Mouse (Mus musculus): Measurements from ENCODE around the gene Sft2d1. TPM values are rescaled to one million over a fixed set of nuclear protein-coding genes. Genes with fewer than 3 reads are reported as not detected.
"Not testable (repeated sequence)": the region's sequence is repeated elsewhere in the genome, so short reads cannot be mapped to it uniquely, and the experiment has no call there.

Sft2d1 gene
- total RNA-seq, 2 experiments from 2014 or later: 15.9 to 17.6 TPM

GRCm38 (mm10) chr17:8299524-8299923 is 11.4 kb upstream of the Sft2d1 start:
- no peak for DNase-seq (ENCODE audit: low spot score)
- intact Hi-C loops (cut with DNase I): no loop called here

- intact Hi-C loops (cut with DNase I): no loop called here
These were observed 9.4 kb upstream of the Sft2d1 start for GRCm38 (mm10) chr17:8301515-8301914.

DNA sequence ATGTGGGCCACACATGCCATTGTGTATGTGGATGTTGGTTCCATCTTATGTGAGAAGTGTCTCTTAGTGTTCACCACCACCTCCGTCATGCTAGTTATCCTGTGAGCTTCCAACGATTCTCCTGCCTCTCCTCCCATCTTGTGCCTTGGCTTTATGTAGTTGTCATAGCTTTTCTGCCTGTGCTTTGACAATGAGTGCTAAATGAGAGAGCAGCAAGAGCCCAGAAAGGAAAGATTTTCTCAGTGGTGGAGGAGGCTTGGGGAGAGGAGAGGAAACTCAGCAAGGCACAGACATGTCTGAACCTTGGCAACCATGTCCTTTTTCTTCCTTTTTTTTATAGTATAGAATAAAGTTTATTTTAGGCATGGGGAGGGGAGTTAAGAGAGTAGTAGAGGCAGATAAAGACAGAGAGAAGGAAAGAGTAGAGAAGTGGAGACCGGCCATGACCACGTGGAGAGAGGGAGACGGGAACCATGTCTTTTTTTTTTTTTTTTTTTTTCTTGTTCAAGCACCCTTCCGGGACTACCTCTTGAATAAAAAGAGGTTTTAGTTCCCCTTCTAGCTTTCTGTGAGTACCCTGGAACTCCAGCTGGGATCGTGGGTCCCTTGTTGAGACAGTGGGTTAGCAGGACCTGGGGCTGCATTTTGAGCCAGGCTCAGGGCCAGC is 8.0 kb upstream of the Sft2d1 start:
- no peak for DNase-seq (ENCODE audit: low spot score)
- intact Hi-C loops (cut with DNase I): no loop called here

More at GRCm38 (mm10) chr17:8301515-8301914, 9.4 kb upstream of the Sft2d1 start:
- DNase-seq (ENCODE audit: low spot score): no peak

GRCm38 (mm10) chr17:8303671-8304070 is 7.2 kb upstream of the Sft2d1 start:
- no peak for DNase-seq (ENCODE audit: low spot score)
- intact Hi-C loops (cut with DNase I): no loop called here

DNA sequence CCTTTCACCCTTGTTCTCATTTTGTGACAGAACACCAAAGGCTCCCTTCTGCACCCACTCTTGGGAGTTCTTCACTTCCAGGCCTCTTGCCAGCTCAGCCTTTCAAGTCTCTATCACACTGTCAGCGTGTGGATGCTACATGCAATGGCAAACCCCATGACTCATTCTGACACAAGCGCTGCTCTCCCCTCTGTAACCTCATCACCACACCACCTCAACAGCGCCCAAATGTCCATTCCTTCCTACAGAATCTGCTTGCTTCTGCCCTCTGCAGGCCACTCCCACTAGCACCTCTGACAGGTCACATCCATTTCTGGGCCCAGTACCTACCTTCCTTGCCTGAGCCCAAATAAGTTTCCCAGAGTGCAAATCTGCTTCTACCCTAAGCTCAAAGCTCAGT is 5.1 kb upstream of the Sft2d1 start:
- intact Hi-C loops (cut with DNase I): no loop called here
- no peak for DNase-seq (ENCODE audit: low spot score)

- DNase-seq (ENCODE audit: low spot score): no peak
- intact Hi-C loops (cut with DNase I): loop anchor here (2.0 to 5.0 kb wide), 2 partner anchors 29 to 61 kb away; partner anchors contain the start of gene Mpc1
These were observed 849 bp downstream of the Sft2d1 start for GRCm38 (mm10) chr17:8311751-8312150.

DNA sequence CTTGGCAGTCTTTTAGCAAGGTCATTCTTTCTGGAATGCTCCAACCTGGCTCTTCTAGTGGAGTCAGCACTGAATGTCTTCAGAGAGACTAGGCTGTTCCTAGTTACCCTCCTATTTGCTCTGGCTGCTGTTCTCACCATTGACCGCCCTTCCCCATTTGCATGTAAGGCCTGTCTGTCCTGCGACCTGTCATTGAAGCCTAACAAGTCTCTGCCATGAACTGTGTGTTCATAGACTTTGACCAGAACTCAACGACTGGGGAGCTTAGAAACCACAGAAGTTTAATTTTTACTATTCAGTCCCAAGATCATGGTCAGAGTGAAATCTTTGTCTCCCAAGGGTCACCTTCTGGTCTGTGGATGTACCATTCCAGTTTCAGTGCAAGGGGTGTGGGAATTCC is 3.1 kb downstream of the Sft2d1 start:
- intact Hi-C loops (cut with DNase I): loop anchor here (5.0 kb wide), 1 partner anchor 58 kb away; no protein-coding TSS in a partner anchor
- DNase-seq (ENCODE audit: low spot score): no peak

- intact Hi-C loops (cut with DNase I): no loop called here
- no peak for DNase-seq (ENCODE audit: low spot score)
These were observed 5.3 kb downstream of the Sft2d1 start for GRCm38 (mm10) chr17:8316251-8316650.

DNA sequence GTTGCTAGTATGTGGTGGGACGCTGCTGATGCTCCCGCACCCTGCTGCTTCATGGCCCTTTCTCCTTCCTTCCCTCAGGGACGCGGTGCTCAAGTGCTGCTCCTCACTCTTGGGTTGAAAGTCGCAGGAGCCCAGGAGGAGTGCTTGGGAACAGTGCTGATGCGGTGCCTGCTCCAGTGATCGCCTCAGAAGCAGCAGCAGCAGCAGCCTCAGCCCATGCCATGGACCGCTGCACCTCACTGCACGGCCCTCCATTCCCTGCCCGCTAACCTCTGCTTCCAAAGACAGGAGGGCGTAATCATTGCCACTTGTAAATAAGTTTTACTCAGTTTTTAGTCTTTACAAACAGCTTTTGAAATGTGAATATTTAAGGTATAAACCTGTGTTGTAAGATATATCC is 16.0 kb downstream of the Sft2d1 start:
- DNase-seq (ENCODE audit: low spot score); intact Hi-C loops (cut with DNase I): not testable (repeated sequence)

GRCm38 (mm10) chr17:8328511-8329174 is 17.7 kb downstream of the Sft2d1 start:
- DNase-seq (ENCODE audit: low spot score): no peak
- intact Hi-C loops (cut with DNase I): no loop called here

- intact Hi-C loops (cut with DNase I): no loop called here
- DNase-seq (ENCODE audit: low spot score): no peak
These were observed 19.7 kb downstream of the Sft2d1 start for GRCm38 (mm10) chr17:8330602-8331001.

- intact Hi-C loops (cut with DNase I); DNase-seq (ENCODE audit: low spot score): not testable (repeated sequence)
These were observed 26.3 kb downstream of the Sft2d1 start, which contains the start of gene Prr18 for GRCm38 (mm10) chr17:8337159-8337558. Prr18 (plus strand) TSS chr17:8337459.

DNA sequence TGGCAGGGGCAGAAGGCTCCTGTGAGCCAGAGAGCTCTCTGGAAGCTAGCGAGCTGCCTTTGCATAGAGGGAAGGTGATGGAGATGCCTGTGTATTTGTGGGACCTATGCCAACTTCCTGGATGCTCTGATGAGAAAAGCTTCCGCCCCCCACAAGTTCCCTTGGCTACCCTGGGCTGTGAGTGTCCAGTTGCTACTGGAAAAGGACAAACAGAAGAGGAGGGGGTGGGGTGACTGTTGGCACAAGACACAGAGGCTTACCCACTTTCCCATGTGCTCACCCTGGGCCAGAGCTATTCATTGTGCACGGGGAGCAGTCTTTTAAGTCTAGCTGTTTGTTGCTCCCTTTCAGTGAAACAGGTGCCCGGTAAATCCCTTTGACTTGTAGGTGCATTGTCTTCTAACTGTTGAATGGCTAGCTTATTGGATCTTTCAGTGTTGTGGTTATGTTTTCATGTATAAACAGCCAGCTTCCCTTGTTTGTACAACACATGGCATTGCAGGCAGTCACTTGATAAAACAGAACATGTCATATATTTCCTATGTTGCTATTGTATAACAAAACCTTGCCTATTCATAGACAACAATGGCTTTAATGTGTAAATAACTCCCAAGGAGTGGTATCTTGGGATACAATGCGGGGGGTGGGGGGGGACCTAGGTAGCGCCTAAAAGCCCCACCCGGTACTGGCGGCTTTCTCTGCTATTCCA is 28.9 kb downstream of the Sft2d1 start:
- no peak for DNase-seq (ENCODE audit: low spot score)
- intact Hi-C loops (cut with DNase I): no loop called here

DNA sequence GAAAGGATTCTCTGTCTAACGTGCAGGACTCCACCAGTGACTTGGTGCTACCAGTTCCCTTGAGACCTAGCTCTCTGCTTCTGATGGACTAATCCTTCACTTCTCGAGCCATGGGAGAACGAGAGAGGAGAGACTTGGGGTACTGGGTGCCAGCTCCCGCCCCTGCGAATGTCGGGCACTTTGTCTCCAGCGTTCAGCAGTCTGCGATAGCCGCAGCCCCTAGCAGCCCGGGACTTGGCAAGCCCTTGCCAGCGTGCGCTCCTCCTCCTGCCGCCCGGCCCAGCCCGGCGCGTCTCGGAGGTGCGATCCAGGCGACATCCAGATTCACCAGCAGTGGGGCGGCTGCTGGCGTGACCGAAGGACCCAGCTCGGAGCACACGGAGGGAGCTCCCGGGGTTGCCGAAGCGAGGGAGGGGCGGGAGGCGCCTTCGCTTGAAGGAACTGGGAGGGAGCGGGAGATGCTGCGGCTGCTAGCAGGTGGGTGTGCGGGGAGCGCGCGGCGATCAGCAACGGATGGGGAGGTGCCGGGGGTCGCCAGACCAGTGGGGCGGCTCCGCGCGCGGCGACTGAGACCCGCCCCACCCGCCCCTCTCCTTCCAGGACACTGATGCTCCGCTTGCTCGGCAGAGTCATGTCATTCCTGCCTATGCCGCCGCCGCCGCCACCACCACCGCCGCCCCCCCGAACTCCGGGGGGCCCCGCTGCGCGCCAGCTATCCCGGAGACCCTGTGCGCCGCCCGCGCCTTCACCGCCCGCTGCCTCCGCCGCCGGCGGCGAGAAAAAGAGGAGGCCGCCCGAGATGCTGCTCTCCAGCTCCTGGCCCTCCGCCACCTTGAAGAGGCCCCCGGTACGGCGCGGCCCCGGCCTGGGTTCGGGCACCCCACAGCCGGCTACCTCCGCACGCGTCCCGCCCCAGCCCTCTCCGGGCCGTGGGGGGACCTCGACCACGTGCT is 29.8 kb downstream of the Sft2d1 start:
- DNase-seq (ENCODE audit: low spot score): no peak

GRCm38 (mm10) chr17:8341360-8341963 is 30.6 kb downstream of the Sft2d1 start:
- DNase-seq (ENCODE audit: low spot score): no peak
- intact Hi-C loops (cut with DNase I): no loop called here

More for the DNA sequence above, 29.8 kb downstream of the Sft2d1 start:
- intact Hi-C loops (cut with DNase I): no loop called here

GRCm38 (mm10) chr17:8342706-8343105 is 31.8 kb downstream of the Sft2d1 start:
- no peak for DNase-seq (ENCODE audit: low spot score)

GRCm38 (mm10) chr17:8343416-8343815 is 32.5 kb downstream of the Sft2d1 start:
- no peak for DNase-seq (ENCODE audit: low spot score)
- intact Hi-C loops (cut with DNase I): no loop called here

More at GRCm38 (mm10) chr17:8342706-8343105, 31.8 kb downstream of the Sft2d1 start:
- intact Hi-C loops (cut with DNase I): no loop called here

DNA sequence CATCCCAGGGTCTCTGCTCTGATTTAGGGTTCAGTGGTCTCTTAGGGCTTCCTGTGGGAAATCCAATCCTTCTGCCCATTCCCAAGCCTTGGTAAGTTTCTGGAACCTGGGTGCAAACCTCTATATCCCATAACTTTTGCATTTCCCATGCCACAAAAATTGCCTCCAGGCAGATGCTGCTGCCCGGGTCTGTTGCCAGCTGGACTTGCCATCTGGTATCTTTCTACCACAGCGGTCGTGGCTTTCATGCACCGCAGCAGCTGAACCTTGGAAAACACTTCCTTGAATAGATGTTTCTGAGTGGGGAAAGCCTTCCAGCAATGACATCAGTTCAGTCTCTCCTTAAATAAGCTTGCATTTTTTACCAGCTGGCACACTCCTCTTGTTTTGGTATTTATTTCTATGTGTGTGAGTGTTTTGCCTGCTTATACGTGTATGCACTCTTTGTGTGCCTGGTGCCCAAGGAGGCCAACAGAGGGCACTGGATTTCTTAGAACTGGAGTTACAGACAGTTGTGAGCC is 36.9 kb downstream of the Sft2d1 start:
- no peak for DNase-seq (ENCODE audit: low spot score)
- intact Hi-C loops (cut with DNase I): no loop called here

DNA sequence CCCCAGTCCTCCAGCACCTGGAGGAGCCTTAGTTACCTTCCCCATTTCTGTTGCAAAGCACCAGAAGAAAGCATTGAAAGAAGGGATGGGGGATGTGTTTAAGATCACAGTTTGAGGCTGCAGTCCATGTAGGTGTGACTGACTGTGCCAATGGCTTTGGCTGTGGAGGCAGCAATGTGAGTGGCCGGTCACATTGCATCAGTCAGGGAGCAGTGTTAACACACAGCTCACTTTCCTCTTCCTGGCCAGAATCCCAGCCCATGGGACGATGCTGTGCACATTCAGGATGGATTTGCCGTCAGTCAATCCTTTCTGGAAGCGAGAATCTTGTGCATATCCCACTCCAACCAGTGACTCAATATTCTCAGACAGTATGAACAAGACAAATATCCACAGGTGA is 38.0 kb downstream of the Sft2d1 start:
- intact Hi-C loops (cut with DNase I): no loop called here
- DNase-seq (ENCODE audit: low spot score): no peak
